Mouse (Mus musculus): ENCODE measurements at regions not wholly inside any gene's neighbourhood (a gene's known extent, or its start where the extent isn't known, plus 50 kb on each side); places are given as distances from the start of the nearest gene placed in this dataset.

DNA sequence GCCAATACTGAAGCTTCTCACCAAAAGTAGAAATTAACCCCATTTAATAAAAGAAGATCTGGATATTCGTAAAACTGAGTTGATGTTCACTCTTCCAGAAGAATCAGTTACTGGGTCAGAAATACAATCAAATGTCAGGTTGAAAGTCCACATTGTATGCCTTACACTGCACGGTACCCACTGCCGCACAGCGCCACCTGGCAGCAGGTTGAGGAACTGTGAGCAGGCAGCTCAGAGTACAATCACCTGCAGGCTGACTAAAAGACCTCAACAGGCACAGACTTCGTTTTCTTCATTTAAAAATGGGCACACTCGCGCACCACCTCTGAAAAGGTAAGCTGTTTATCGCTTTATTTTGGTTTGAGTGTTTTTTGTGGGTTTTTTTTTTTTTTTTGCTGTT is 341.8 kb upstream of the Mms22l start:
- peak; percentile 8 for DNase-seq

DNA sequence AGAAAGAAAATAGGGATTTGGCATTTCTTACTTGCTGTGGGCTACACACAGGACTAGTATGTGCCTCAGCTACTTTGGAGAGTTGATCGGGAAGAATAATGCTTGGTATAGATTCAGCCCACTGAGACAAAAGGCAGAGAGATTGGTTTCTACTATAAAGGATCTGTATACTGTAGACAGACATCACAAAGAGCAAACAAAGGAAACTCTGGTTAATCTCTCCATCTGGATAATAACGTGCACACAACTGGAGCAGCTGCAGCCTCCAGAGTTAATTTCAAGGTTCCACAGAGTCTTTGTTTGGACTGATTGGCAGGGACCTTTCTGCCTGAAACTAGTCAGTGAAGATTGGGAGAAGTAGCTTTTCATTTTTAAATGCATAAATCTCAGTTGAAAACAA is 322.5 kb upstream of the Mms22l start:
- no peak for DNase-seq

DNA sequence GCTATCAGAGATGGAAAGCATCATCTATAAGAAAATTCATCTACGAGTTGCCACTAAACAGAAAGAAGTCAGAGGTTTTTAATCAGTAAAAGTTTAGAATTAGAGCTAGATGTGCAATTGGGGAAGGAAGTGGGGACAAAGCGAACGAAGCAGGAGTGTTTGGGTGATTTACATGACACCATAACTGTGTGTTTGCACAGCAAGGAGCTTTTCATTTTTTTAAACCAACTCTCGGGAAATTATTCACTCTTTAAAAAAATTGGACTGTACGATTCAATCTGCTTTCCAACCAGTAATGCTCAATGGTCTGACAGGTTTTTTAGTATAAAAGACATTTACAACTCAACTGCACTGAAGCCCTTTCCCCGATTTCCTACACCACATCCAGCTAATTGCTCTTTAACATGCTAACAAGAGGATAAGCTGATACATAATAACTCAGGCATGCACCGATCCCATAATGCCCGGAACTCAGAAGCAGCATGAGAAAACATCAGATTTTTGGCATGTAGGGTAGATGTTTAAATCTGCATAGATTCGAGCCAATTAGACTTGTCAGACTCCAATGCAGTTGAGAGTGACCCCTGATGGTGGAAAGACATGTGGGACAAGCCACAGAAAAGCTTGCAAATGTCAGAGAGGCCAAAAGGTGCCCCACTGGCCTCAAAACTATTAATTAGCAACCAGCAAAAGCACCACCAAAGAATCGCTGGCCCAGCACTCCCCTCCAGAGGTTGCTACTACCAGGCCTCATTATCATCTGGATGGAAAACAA is 282.8 kb upstream of the Mms22l start:
- no peak for DNase-seq

DNA sequence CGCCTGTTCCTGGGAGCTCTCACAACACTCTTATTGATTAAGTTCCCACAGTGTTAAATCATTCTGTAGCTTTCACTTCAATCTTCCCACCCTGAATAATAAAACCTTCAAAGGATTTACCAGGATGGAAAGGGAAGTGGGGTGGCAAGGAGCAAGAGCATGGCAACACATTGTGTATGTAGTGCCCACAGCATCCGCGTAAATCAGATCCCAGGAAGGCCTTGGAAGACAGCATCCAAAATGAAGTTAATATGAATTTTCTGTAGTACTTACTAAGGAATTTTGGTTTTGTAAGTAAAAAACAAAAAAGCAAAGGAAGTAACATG is 282.3 kb upstream of the Mms22l start:
- DNase-seq, result no peak

DNA sequence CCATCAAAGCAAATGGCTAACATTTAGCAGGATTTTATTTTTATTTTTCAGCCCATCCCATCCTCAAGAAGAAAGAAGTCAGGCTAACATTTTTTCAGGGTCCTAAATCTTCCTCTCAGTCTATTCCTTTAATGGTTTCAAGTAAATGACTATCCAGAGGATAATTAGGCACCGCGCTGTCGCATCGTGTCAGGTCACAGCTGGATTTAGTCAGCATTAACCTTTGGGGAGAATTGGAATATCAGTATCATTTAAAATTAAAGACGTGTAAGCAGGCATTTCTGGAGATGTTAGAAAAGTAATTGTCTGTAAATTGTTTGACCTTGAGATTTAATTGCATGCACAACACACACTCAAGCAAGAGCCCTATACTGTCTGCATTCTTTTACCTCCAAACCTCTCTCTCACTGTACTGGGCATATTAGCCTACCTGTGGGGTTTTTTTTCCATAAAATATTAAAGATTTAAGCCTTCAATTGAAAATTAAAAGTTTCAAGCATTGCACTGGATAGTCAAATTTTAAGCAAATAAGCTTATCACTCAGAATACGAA is 277.8 kb upstream of the Mms22l start:
- DNase-seq, result no peak

DNA sequence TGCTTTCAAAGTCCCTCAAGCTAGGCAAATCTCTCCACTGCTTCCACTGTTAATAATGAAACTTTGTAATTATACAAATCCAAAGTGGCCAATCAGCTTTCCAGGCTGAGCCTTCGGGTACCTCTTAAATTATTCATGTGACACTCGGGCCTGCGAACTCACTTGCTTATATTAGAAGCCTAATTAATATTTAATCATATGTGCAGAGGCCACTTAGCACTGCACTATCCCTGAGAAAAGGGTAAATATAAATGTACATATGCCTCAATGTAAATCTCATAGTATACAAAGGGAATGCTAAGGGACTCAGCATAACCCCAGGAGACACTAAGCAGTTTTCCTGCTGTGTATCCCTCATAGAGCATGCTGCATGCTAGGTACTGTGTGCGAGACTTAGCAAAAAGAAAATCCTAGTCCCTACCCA is 277.2 kb upstream of the Mms22l start:
- DNase-seq, result no peak

DNA sequence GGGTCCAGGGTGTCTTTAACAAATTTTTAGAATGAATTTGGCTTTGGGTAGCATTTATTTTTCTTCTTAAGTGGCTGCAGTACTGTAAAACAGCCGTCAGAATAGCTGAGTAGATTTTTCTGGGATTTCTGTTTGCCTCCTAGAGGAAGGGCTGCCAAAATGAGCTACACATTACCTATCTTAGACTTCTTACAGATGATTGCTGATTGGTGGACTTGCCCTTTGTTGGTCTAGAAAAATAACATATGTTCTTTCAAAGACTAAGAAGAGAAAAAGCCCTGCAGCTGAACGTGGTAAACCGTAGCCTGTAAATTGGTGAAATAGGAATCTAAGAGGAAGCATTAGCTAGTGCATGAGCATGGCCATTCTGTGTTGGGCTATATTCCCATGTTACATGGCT is 276.7 kb upstream of the Mms22l start:
- DNase-seq, result no peak

DNA sequence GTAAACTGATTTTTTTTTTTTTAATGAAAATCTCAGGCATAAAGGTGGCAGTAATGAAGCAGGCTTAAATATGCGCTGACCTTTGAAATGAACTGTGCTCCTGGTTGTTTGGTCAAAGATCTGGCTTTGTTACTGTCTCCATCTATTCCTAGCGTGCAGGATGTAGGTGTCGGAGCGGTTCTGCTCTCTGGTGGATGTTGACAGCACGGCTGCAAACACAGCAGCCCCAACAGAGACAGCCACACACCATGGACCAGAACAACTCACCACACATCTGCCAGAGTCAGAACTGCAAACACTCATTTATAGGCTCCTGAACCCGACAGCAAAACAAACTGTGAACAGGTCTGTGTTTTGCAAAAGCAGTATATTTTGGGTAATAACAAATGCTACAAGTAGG is 251.1 kb upstream of the Mms22l start:
- DNase-seq, result no peak

DNA sequence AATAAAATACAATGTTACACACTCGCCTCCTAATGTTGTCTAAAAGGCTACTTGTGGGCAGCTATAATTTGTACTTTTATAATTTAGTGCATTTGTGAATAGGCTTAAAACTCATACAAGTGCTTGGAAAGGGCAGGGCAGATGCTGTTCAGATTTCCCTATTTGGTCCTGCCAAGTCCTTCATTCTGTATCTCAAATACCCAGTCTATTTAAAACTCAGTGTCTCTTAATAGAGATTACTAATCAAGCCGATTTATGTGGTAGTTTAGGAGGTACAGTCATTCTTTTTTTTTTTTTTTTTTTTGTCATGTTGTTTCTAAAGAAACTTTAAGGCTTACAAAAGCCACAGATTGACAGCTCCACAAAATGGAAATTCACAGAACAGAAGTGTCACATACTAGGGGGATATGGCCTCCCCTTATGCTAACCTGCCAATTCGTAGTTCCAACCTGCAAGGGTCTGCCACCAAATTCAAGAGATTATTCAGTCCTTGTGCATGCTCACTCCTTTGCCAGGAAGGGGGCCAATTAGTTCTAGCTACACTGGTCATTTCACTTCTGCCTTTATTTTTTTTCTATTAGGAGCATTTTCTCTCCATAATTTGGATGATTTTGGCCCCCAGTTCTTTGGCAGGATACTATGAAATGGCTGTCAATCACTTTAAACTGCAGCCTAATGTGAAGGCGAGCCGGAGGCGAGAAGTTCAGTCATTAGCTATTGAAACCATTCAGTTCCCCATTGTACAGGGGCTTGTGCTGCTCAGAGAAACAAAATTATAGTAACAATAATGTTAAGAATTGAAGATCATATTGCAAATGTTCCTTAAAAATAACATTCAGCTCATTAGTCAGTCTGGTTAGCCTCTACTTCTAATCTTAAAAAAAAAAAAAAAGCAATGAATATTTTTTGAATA is 247.9 kb upstream of the Mms22l start:
- DNase-seq, result no peak

DNA sequence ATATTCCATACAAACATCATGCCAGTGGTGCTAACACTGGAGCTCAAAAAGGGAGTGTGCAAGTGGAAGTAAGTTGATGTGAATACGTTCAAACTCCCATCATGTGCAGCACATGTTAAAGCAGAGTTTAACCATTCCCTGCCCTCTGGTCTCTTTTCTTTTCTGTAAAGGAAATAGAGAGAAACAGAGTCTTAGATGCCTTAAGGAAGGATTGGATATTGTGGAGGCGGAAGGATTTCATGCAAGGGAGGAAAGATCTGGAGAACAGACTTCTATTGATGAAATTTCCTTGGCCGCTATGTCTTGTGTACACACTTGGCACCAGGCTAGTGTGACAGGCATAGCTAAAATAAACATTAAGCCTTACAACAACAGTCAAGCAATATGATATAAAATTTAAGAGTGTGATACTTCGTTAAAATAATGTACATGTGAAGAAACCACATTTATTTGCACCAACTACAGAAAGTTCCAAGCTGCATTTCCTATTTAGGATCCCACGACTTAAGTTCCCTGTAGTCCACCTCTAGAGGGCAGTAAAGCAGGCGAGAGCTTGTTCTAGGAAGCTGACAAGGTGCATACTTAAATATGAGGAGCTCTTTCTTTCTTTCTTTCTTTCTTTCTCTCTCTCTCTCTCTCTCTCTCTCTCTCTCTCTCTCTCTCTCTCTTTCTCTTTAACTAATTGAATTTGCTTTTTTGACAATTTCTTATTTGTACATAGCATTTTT is 246.8 kb upstream of the Mms22l start:
- no peak for DNase-seq

DNA sequence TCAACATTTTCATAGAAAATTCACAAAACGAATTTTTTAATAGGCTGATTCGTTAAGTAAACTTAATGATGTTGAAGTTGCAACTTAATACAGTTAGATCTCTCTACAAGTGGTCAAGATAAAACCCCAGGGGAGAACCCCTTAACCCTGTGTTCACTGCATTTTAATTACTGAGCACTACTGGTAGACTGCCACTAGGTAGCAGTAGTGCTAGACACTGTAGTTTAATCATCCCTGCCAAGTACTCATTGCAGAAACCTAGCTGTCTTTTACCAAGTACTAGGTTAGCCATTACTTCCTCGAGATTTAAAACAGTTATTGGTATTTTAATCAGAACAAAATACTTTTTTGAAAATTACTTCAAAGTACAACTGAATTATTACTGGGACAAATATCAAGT is 218.1 kb upstream of the Mms22l start:
- no peak for DNase-seq

All from adrenal gland, adult 8-10 months (tissue).